Mouse (Mus musculus) myocyte (in vitro differentiated cells): ENCODE results near the gene Zfp637. TPM values are rescaled to one million over a fixed set of nuclear protein-coding genes. Genes with fewer than 3 reads are reported as not detected.

Source experiments
- H3K27me3 ChIP-seq: one replicate; pipeline ENCODE4 v1.6.1; 2011; ENCODE audit not compliant: control insufficient read depth, insufficient read depth, insufficient read length
- H3K36me3 ChIP-seq: one replicate; pipeline ENCODE4 v1.6.1; 2011; ENCODE audit not compliant: control insufficient read depth, insufficient read depth
- H3K4me2 ChIP-seq: one replicate; pipeline ENCODE4 v1.6.1; 2011; ENCODE audit warnings: low read depth, control low read depth
- H3K4me3 ChIP-seq: one replicate; pipeline ENCODE4 v1.5.1; 2011; ENCODE audit warnings: mild to moderate bottlenecking, control low read depth, moderate library complexity
- H3K79me2 ChIP-seq: one replicate; pipeline ENCODE4 v1.6.1; 2011; ENCODE audit not compliant: control insufficient read depth, insufficient read depth
- H3ac ChIP-seq: one replicate; pipeline ENCODE4 v1.6.1; 2011; ENCODE audit not compliant: control insufficient read depth, insufficient read length
- CEBPB ChIP-seq: IDR thresholded peaks from 2 replicates; pipeline ENCODE4 v1.6.1; 2011; ENCODE audit warnings: mild to moderate bottlenecking, moderate library complexity; ENCODE audit not compliant: poor library complexity, insufficient read depth, severe bottlenecking
- E2F4 ChIP-seq: IDR thresholded peaks from one replicate; pipeline ENCODE4 v1.6.1; 2011; ENCODE audit warnings: mild to moderate bottlenecking, control low read depth, moderate library complexity; ENCODE audit not compliant: insufficient read depth
- MAX ChIP-seq: IDR thresholded peaks from one replicate; pipeline ENCODE4 v1.6.1; 2011; ENCODE audit warnings: low read depth, mild to moderate bottlenecking, control low read depth
- MYOD1 ChIP-seq, 3 experiments: IDR thresholded peaks; one replicate each; pipeline ENCODE4 v1.6.1; 2011; ENCODE audit warnings: control low read depth in 2 of 3, low read depth in 2 of 3, mild to moderate bottlenecking in 2 of 3, moderate library complexity in 1 of 3; ENCODE audit not compliant: insufficient read length in 2 of 3, control insufficient read depth in 1 of 3
- MYOG ChIP-seq, 3 experiments: IDR thresholded peaks; one replicate each; pipeline ENCODE4 v1.6.1; 2011; ENCODE audit warnings: control low read depth in 2 of 3, low read depth in 2 of 3, mild to moderate bottlenecking in 2 of 3; ENCODE audit not compliant: insufficient read length in 2 of 3, control insufficient read depth in 1 of 3, insufficient read depth in 1 of 3
- POLR2A ChIP-seq: IDR thresholded peaks from one replicate; pipeline ENCODE4 v1.6.1; 2011; ENCODE audit warnings: low read depth, mild to moderate bottlenecking, control low read depth, moderate library complexity; ENCODE audit not compliant: insufficient read length
- POLR2AphosphoS2 ChIP-seq: IDR thresholded peaks from one replicate; pipeline ENCODE4 v1.6.1; 2011; ENCODE audit warnings: low read depth, control low read depth; ENCODE audit not compliant: insufficient read length
- REST ChIP-seq: IDR thresholded peaks from one replicate; pipeline ENCODE4 v1.6.1; 2011; ENCODE audit warnings: mild to moderate bottlenecking, control low read depth, moderate library complexity; ENCODE audit not compliant: insufficient read depth, insufficient read length
- SRF ChIP-seq: IDR thresholded peaks from one replicate; pipeline ENCODE4 v1.6.1; 2011; ENCODE audit warnings: low read depth; ENCODE audit not compliant: control insufficient read depth, insufficient read length
- TCF12 ChIP-seq: IDR thresholded peaks from one replicate; pipeline ENCODE4 v1.6.1; 2011; ENCODE audit warnings: mild to moderate bottlenecking, control low read depth; ENCODE audit not compliant: poor library complexity, insufficient read depth, severe bottlenecking
- TCF3 ChIP-seq: IDR thresholded peaks from one replicate; pipeline ENCODE4 v1.6.1; 2011; ENCODE audit warnings: low read depth, control low read depth; ENCODE audit not compliant: insufficient read length
- USF1 ChIP-seq: IDR thresholded peaks from one replicate; pipeline ENCODE4 v1.6.1; 2011; ENCODE audit warnings: low read depth, mild to moderate bottlenecking, control low read depth, moderate library complexity
- polyA plus RNA-seq: library from polyadenylated mRNA; unstranded; fragments of >200 nt; fragmentation: generic; extraction: Trizol; gene quantifications from one replicate; pipeline ENCODE4 v1.2.1, GENCODE M21; 2012; ENCODE audit warnings: missing spikeins

Zfp637 gene
- polyA plus RNA-seq: 58.3 TPM

DNA sequence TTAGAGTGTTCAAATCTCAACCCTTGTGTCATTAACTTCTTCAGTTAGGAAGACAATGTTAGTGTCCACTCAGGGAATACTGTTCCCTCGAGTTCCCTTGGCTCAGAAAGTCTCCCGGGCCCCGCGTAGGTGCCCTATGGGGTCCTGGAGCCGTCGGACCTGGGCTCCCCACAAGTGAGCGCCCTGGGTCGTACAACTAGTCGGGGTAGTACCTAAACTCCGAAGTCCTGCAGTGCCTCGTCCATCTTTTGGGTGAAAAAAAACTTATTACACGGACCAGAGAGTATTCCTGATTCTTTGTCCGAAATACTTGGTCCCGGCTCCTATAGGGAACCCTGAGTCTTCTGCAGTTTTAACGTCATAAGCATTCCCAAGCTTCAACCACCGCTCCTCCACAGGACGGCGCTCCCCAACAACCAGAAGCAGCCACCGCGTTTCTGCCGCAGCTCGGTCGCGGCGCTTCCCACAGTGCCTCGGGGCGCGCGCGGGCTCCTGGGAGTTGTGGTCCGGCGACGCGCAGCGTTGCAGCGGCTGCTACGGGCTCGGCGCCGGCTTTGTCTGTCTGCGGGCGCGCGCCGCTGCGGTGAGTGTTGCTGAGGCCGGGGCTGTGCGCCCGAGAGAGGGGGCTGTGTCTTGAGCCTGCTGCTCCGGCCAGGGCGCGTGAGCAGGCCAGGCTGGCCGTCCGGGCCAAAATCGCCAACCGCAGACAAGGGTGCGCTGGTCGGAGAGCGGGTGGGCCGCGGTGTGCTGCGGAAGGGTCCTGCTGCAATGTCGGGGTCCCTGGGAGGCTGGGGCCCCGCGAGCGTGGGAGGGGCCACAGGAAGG is at the start of gene Zfp637:
Zfp637 (plus strand) TSS at position 495 of the 825 bp plus-strand sequence.
- Histone ChIP-seq H3K4me2 (peak within 1 kb of the TSS; percentile 97), H3ac (peak within 1 kb of the TSS; percentile 84), H3K79me2 (no peaks in the 10 kb centered on the region), H3K27me3 (peaks cover under 1% of the 10 kb centered on the region), H3K36me3 (peaks cover 19% of the 10 kb centered on the region), H3K4me3 (peak within 1 kb of the TSS; percentile 36)
- TF ChIP-seq MYOG (IDR thresholded peaks at IDR 0.05; ENCODE audit: control insufficient read depth in 1 of 3, insufficient read depth in 1 of 3, insufficient read length in 2 of 3, low read depth in 2 of 3) (peak in 2 of 3 experiments; percentile 2 to 12), CEBPB (no peak), MYOD1 (IDR thresholded peaks at IDR 0.05; ENCODE audit: control insufficient read depth in 1 of 3, insufficient read length in 2 of 3, low read depth in 2 of 3) (peak in 1 of 3 experiments; percentile 23), POLR2AphosphoS2 (peak; percentile 56), USF1 (no peak), TCF3 (no peak), REST (no peak), TCF12 (no peak), POLR2A (peak; percentile 82), E2F4 (no peak), SRF (peak; percentile 37), MAX (no peak)

DNA sequence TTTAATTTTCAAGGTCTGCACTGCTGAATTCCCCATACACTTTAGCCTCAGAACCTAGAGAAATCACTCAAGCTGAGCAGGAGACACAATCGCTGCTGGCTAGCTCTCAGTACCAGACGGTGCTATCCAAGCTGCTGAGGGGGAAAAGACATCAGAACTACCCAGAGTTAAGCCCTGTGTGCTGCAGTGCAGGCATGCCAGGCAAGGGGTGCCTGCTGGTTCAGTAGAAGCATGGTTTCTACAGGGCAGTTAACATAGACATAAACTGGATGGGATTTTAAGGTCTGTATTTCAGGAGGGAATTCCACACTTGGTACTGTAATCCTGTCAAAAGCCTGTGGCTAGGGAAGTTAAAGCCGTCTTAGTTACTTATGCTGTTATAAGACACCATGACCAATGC is 45.7 kb upstream of the Zfp637 start:
- no peak overlapping the region for H3K4me3 ChIP-seq
- peaks cover 9% of the 10 kb centered on the region for H3K27me3 ChIP-seq
- TF ChIP-seq CEBPB (no peak), MAX (no peak), MYOD1 (IDR thresholded peaks at IDR 0.05; ENCODE audit: control insufficient read depth in 1 of 3, insufficient read length in 2 of 3, low read depth in 2 of 3) (no peak), USF1 (no peak), REST (no peak), MYOG (IDR thresholded peaks at IDR 0.05; ENCODE audit: control insufficient read depth in 1 of 3, insufficient read depth in 1 of 3, insufficient read length in 2 of 3, low read depth in 2 of 3) (no peak), TCF12 (no peak), TCF3 (no peak), POLR2A (no peak), POLR2AphosphoS2 (no peak), E2F4 (no peak), SRF (no peak)

DNA sequence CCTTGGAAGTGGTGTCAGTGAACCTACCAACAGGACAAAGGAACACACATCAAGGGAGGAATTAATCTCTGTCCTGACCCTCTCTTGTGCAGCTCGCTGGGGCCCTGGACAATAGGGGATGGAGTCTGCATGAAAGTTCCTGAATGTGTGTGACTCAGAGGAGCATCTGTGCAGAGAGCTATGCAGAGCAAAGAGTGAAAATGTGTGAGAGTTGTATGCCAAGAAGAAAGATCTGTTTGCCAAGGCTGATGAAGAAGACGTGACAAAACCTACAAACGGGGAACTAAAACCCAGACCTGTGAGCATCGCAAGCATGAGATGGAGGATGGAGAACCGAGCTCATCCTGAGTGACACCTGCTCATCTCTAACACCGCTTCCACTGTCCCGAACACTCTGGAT is 40.2 kb upstream of the Zfp637 start:
- H3K4me3 ChIP-seq: no peak overlapping the region
- H3K36me3 ChIP-seq: no peaks in the 10 kb centered on the region
- peaks cover 19% of the 10 kb centered on the region for H3K27me3 ChIP-seq
- no peak overlapping the region for H3ac ChIP-seq
- no peaks in the 10 kb centered on the region for H3K79me2 ChIP-seq
- TF ChIP-seq E2F4 (no peak), REST (no peak), MYOG (IDR thresholded peaks at IDR 0.05; ENCODE audit: control insufficient read depth in 1 of 3, insufficient read depth in 1 of 3, insufficient read length in 2 of 3, low read depth in 2 of 3) (no peak), MYOD1 (IDR thresholded peaks at IDR 0.05; ENCODE audit: control insufficient read depth in 1 of 3, insufficient read length in 2 of 3, low read depth in 2 of 3) (no peak), USF1 (no peak), SRF (no peak), POLR2A (no peak)
- H3K4me2 ChIP-seq: no peak overlapping the region

More for the DNA sequence above, 45.7 kb upstream of the Zfp637 start:
- Histone ChIP-seq H3K79me2 (no peaks in the 10 kb centered on the region), H3ac (no peak overlapping the region), H3K4me2 (no peak overlapping the region), H3K36me3 (no peaks in the 10 kb centered on the region)

DNA sequence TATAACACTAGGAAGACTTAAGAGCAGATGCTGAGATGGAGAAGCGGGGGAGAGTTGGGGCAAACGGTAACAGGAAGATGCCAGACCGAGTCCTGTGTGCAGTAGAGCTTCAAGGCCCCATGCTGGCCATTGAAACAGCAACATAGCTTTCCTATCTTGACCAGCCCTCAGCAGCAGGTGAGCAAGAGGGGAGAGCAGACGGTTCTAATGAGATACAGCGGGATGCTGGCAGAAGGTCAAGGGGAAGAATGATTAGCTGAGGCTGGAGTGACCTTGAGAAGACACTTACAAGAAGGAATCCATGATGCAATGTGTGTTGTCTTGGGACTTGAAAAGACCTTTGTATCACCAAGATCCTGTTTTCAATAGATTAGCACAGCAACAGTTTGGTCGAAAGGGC is 39.2 kb upstream of the Zfp637 start:
- Histone ChIP-seq H3ac (no peak overlapping the region), H3K36me3 (no peaks in the 10 kb centered on the region), H3K4me2 (no peak overlapping the region), H3K27me3 (peaks cover 19% of the 10 kb centered on the region), H3K4me3 (no peak overlapping the region), H3K79me2 (no peaks in the 10 kb centered on the region)
- TF ChIP-seq REST (no peak), TCF3 (no peak), MAX (no peak), CEBPB (no peak), POLR2A (no peak), POLR2AphosphoS2 (no peak), MYOG (IDR thresholded peaks at IDR 0.05; ENCODE audit: control insufficient read depth in 1 of 3, insufficient read depth in 1 of 3, insufficient read length in 2 of 3, low read depth in 2 of 3) (no peak), USF1 (no peak), E2F4 (no peak), TCF12 (no peak), SRF (no peak), MYOD1 (IDR thresholded peaks at IDR 0.05; ENCODE audit: control insufficient read depth in 1 of 3, insufficient read length in 2 of 3, low read depth in 2 of 3) (no peak)

DNA sequence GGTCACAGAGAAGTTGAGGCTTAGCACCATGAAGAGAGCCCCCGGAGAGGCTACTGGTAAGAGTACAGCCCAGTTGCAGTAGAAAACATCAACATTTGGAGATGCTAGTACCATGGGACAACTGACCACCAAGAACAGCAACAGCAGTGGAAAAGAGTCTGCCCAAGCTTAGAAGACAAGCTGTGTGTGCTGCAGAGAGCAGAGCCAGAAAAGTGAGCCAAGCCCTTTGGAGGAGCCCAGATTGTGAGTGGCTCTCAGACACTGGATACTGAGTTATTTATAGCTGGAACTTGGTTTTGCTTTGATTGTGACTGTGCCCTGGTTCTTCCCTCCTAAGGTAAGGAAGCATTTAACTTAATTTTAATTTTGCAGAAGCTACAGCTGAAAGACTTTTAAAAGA is 33.2 kb upstream of the Zfp637 start:
- TF ChIP-seq TCF12 (no peak), REST (no peak), USF1 (no peak), TCF3 (no peak), POLR2A (no peak), CEBPB (no peak)
- no peaks in the 10 kb centered on the region for H3K79me2 ChIP-seq
- peaks cover 13% of the 10 kb centered on the region for H3K27me3 ChIP-seq
- no peak overlapping the region for H3K4me3 ChIP-seq
- no peak overlapping the region for H3K4me2 ChIP-seq
- no peaks in the 10 kb centered on the region for H3K36me3 ChIP-seq
- no peak overlapping the region for H3ac ChIP-seq
